Mouse (Mus musculus) effector memory CD4-positive, alpha-beta T cell, adult 7 months (primary cell): ENCODE results near the gene Fcrlb. TPM values are rescaled to one million over a fixed set of nuclear protein-coding genes. Genes with fewer than 3 reads are reported as not detected.

ENCODE experiments used
- polyA plus RNA-seq: library from polyadenylated mRNA; unstranded; fragments of 100-300 nt; shearing (Covaris generic); gene quantifications from one replicate; pipeline ENCODE4 v1.2.1, GENCODE M21; 2017

The Fcrlb gene
- not detected for polyA plus RNA-seq

GRCm38 (mm10) chr1:170912891-170913615, at the start of gene Fcrlb:
Gene Fcrlb (minus strand): TSS chr1:170912941.

GRCm38 (mm10) chr1:170927378-170927777, 14.6 kb upstream of the Fcrlb start, which contains the start of gene Fcrla:
Gene Fcrla (minus strand): TSS chr1:170927583.

DNA sequence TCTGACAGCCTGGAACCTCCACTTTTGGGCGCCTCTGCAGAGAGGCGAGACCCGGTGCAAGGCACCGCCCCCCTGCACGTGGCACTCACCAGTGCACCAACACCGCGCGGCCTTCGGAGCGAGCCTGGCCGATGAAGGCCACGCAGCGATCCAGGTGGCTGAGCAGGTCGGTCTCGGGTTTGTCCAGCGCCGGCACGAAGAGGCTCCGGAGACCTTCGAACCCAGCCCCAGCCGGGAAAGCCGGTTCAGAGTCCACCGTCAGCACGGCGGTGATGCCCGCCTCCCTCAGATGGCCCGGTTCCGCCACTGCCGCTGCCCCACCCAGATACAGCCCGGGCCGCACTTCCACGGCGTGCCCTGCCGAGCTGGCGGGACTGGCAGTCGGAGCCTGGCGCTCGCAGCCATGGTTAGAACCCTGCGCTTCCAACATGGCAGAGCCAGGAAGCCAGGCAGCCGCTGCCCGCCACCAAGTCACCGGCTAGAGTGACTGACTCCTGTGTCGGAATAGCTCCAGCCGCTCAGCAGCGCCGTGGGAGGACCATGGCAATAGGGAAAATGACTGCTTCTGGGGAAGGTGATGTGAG, 27.7 kb downstream of the Fcrlb start, which contains the start of the genes Gm26620 and Dusp12:
TSS of gene Gm26620 (plus strand) at position 88 of the 584 bp plus-strand sequence.
TSS of gene Dusp12 (minus strand) at position 563 of the 584 bp plus-strand sequence.

GRCm38 (mm10) chr1:170867691-170868105, 45.0 kb downstream of the Fcrlb start, which contains the start of gene Atf6:
Gene Atf6 (minus strand): TSS chr1:170867771.

Other genes with a start within 250 kb of the Fcrlb start
- 26.7 TPM for gene Atf6, start 45.2 kb downstream of the Fcrlb start, polyA plus RNA-seq
- gene Gm26620, start 27.9 kb downstream of the Fcrlb start, polyA plus RNA-seq = 0.71 TPM
- 39.6 TPM for gene Dusp12, start 27.4 kb downstream of the Fcrlb start, polyA plus RNA-seq
- not detected for gene Fcrla, start 14.6 kb upstream of the Fcrlb start, polyA plus RNA-seq
- 47.8 TPM for gene Fcgr2b, start 63.6 kb upstream of the Fcrlb start, polyA plus RNA-seq
- 0.71 TPM for gene Fcgr4, start 106.0 kb upstream of the Fcrlb start, polyA plus RNA-seq
- gene Fcgr3, start 152.0 kb upstream of the Fcrlb start, polyA plus RNA-seq = 1.1 TPM
- 2.8 TPM for gene Cfap126, start 201.0 kb upstream of the Fcrlb start, polyA plus RNA-seq
- 112 TPM for gene Sdhc, start 237.7 kb upstream of the Fcrlb start, polyA plus RNA-seq
- gene Mpz, start 237.8 kb upstream of the Fcrlb start, polyA plus RNA-seq = not detected